Mouse (Mus musculus): ENCODE measurements around the gene Acacb. TPM values are rescaled to one million over a fixed set of nuclear protein-coding genes. Genes with fewer than 3 reads are reported as not detected.

The Acacb gene
- 2.5 TPM in 2 replicates for polyA plus RNA-seq (2016; fragmentation: Nextera tagmentation; extraction: Ambion mirVana)

DNA sequence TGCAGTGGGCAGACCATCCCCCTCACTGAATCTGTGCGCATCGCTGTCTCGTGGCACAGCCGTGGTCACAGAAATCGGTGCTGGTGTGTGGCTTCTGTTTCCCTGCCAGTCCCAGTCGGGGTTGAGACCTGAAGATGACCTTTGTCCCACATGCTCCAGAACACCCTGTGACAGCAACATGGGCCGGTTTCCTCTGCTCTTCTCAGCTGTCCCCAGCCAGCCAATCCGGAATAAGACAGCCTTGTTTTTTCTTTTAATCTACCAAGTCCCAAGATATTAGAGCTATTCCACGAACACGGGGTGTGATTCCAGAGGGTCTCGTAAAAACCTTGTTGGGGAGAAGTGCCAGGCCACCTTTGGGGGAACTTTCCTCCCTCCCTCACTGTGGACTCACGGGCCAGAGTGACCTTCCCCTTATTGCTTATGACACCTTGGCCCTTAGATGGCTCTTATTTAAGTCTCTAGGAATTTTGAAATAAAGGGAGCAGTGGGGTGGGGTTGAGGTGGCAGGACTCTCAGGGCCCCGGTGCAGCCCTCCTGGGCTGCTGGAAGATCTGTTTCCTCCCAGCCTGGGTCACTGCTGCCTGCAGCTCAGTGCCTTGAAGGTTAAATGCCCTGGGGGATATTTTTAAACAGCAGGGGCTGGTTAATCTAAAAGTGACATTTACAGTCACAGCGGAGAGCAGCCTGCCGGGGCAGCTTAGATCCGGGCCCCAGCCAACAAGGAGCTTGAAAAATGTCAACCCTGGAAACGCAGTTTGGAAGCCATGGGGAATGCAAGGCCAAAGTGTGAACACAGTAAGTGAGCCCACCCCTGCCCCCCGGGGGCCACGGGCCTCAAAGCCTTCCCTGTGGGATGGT is at the start of gene Acacb:
Acacb (plus strand) TSS at position 508 of the 861 bp plus-strand sequence.
- 56% methylated on average over 19 of the region's 19 CpGs for WGBS
- Histone ChIP-seq H3K4me1 (peaks cover 28% of the 10 kb centered on the region), H3K9me3 (no peaks in the 10 kb centered on the region), H3K36me3 (replicated peaks) (no peaks in the 10 kb centered on the region), H3K4me3 (no peak within 1 kb of the TSS), H3K27ac (no peak within 1 kb of the TSS), H3K27me3 (ENCODE audit: poor library complexity, severe bottlenecking) (no peaks in the 10 kb centered on the region)
- no peak for DNase-seq (ENCODE audit: extremely low spot score, low spot score)

- Histone ChIP-seq H3K27me3 (ENCODE audit: poor library complexity, severe bottlenecking) (no peaks in the 10 kb centered on the region), H3K4me3 (peak overlapping the region; percentile 97), H3K27ac (peak overlapping the region; percentile 91), H3K4me1 (peaks cover 21% of the 10 kb centered on the region), H3K9me3 (no peaks in the 10 kb centered on the region), H3K36me3 (replicated peaks) (peaks cover 23% of the 10 kb centered on the region)
- DNase-seq (ENCODE audit: extremely low spot score, low spot score) = peak; percentile 92
- 8% methylated on average over 37 of the region's 37 CpGs for WGBS
Measured at GRCm38 (mm10) chr5:114099709-114100389, 46.5 kb upstream of the Acacb start.

DNA sequence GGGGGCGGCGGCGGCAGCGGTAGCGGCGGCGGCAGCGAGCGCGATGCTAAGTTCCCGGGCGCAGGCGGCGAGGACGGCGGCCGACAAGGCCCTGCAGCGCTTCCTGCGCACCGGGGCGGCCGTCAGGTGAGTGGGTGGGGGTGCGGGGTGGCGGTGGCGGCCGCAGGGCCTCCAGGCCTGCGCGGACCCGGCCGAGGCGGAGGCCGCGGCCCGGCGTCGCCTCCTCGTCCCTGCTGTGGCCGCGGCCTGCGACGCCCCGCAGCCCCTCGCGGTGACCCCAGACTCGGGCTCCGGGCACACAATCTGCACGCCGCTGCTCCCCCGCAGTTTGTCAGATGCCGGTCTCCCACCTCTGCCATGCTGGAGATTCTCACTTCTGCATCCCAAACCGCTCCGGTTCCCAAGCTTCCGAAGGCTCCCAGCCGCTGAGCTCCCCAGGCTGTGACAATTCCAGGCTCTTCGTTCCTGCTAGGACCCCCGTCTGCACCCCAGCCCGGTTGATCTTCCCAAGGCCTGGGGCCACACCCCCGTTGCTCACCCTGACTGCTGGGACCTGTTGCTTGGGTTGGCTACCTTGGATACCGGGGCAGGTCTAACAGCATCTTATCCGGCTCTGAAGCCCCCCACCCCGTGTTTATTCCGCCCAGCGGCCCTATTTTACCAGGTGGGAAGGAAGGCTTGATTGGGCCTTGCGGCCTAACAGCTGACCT is 45.8 kb upstream of the Acacb start:
- H3K27ac ChIP-seq = peak overlapping the region; percentile 91
- DNase-seq (ENCODE audit: extremely low spot score, low spot score) = peak; percentile 21
- 3% methylated on average over 58 of the region's 64 CpGs for WGBS

DNA sequence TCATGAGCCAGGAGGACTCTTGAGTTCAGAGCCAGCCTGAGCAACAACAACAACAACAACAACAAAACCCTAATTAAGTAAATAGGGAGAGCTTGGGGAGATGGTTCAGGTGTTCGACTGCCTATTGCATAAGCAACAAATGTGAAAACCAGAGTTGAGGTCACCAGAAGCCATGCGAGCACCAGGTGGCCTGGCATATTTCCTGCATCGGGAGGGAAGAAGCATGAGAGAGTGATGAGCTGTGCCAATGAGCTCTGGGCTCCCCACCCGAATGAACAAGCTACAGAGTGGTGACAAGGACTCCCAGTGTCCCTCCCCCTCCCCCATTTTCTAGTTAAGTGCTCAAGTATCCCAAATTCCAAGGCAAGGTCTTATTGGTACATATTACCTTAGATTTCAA is 44.5 kb upstream of the Acacb start:
- peaks cover 43% of the 10 kb centered on the region for H3K36me3 ChIP-seq (replicated peaks)
- H3K27me3 ChIP-seq (ENCODE audit: poor library complexity, severe bottlenecking) = no peaks in the 10 kb centered on the region
- 84% methylated on average over 4 of the region's 4 CpGs for WGBS
- H3K4me3 ChIP-seq = no peak overlapping the region
- no peak for DNase-seq (ENCODE audit: extremely low spot score, low spot score)
- no peaks in the 10 kb centered on the region for H3K9me3 ChIP-seq
- no peak overlapping the region for H3K27ac ChIP-seq
- peaks cover 21% of the 10 kb centered on the region for H3K4me1 ChIP-seq

More for the DNA sequence above, 45.8 kb upstream of the Acacb start:
- Histone ChIP-seq H3K4me3 (peak overlapping the region; percentile 97), H3K4me1 (peaks cover 21% of the 10 kb centered on the region), H3K36me3 (replicated peaks) (peaks cover 30% of the 10 kb centered on the region), H3K27me3 (ENCODE audit: poor library complexity, severe bottlenecking) (no peaks in the 10 kb centered on the region), H3K9me3 (no peaks in the 10 kb centered on the region)

GRCm38 (mm10) chr5:114102807-114103206 is 43.5 kb upstream of the Acacb start:
- WGBS = 81% methylated on average over 1 of the region's 1 CpGs
- H3K27me3 ChIP-seq (ENCODE audit: poor library complexity, severe bottlenecking) = no peaks in the 10 kb centered on the region
- no peaks in the 10 kb centered on the region for H3K9me3 ChIP-seq
- H3K36me3 ChIP-seq (replicated peaks) = peaks cover 53% of the 10 kb centered on the region
- peaks cover 21% of the 10 kb centered on the region for H3K4me1 ChIP-seq
- no peak for DNase-seq (ENCODE audit: extremely low spot score, low spot score)
- no peak overlapping the region for H3K4me3 ChIP-seq
- no peak overlapping the region for H3K27ac ChIP-seq

GRCm38 (mm10) chr5:114106391-114106935 is 39.9 kb upstream of the Acacb start:
- 91% methylated on average over 16 of the region's 16 CpGs for WGBS
- H3K4me3 ChIP-seq = no peak overlapping the region
- H3K27me3 ChIP-seq (ENCODE audit: poor library complexity, severe bottlenecking) = no peaks in the 10 kb centered on the region

DNA sequence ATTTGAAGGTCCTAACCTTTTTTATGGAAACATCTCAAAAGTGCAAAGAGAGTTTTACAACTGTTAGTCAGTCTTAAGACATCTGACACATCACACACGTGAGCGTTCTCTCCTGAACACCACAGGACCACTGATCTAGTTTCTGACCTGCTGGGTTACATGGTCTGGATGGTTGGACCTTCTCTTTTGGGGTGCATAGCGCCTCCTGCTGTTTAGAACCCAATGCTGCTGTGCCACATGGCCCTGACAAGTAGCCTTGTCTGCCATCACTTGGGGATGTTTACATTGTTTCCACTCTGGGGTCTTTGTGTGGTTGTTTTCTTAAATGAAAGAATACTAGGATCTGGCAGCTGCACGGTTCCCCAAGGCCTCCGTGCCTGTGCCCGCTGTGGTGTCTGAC is 33.0 kb upstream of the Acacb start:
- H3K4me3 ChIP-seq = no peak overlapping the region
- H3K4me1 ChIP-seq = no peaks in the 10 kb centered on the region
- 88% methylated on average over 6 of the region's 6 CpGs for WGBS
- peaks cover 99% of the 10 kb centered on the region for H3K36me3 ChIP-seq (replicated peaks)
- H3K27me3 ChIP-seq (ENCODE audit: poor library complexity, severe bottlenecking) = no peaks in the 10 kb centered on the region
- DNase-seq (ENCODE audit: extremely low spot score, low spot score) = no peak
- H3K27ac ChIP-seq = no peak overlapping the region
- peaks cover 3% of the 10 kb centered on the region; the same call in 1 of the 2 replicates for H3K9me3 ChIP-seq

More at GRCm38 (mm10) chr5:114106391-114106935, 39.9 kb upstream of the Acacb start:
- Histone ChIP-seq H3K27ac (no peak overlapping the region), H3K4me1 (peaks cover under 1% of the 10 kb centered on the region), H3K36me3 (replicated peaks) (peaks cover 89% of the 10 kb centered on the region), H3K9me3 (peaks cover 3% of the 10 kb centered on the region; the same call in 1 of the 2 replicates)
- no peak for DNase-seq (ENCODE audit: extremely low spot score, low spot score)

GRCm38 (mm10) chr5:114115030-114115429 is 31.3 kb upstream of the Acacb start:
- Histone ChIP-seq H3K4me1 (no peaks in the 10 kb centered on the region), H3K36me3 (replicated peaks) (peaks cover 97% of the 10 kb centered on the region)

GRCm38 (mm10) chr5:114116586-114116985 is 29.7 kb upstream of the Acacb start:
- Histone ChIP-seq H3K27ac (no peak overlapping the region), H3K27me3 (ENCODE audit: poor library complexity, severe bottlenecking) (no peaks in the 10 kb centered on the region), H3K36me3 (replicated peaks) (peaks cover 97% of the 10 kb centered on the region), H3K4me1 (no peaks in the 10 kb centered on the region), H3K4me3 (no peak overlapping the region), H3K9me3 (no peaks in the 10 kb centered on the region)
- 93% methylated on average over 7 of the region's 7 CpGs for WGBS
- no peak for DNase-seq (ENCODE audit: extremely low spot score, low spot score)

More at GRCm38 (mm10) chr5:114115030-114115429, 31.3 kb upstream of the Acacb start:
- 81% methylated on average over 5 of the region's 5 CpGs for WGBS
- no peak for DNase-seq (ENCODE audit: extremely low spot score, low spot score)
- Histone ChIP-seq H3K9me3 (no peaks in the 10 kb centered on the region), H3K27me3 (ENCODE audit: poor library complexity, severe bottlenecking) (no peaks in the 10 kb centered on the region), H3K27ac (no peak overlapping the region), H3K4me3 (no peak overlapping the region)

DNA sequence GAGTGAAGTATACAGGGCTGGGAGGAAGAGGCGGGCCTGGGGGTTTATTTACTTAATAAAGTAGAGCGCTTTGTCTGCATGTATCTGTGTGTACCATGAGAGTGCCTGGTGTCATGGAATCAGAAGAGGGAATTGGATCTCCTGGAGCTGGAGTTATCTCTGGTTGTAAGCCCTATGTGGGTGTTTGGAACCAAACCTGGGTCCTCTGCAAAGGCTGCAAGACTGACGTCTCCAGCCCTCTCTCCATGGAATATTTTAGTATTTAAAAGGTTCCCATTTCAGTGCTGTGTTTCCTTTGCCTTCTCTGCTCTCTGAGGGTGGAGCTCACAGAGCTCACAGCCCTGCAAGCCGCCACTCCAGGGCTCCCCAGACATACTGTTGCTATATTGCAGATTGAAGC is 26.5 kb upstream of the Acacb start:
- Histone ChIP-seq H3K27me3 (ENCODE audit: poor library complexity, severe bottlenecking) (no peaks in the 10 kb centered on the region), H3K27ac (no peak overlapping the region), H3K4me3 (no peak overlapping the region), H3K4me1 (no peaks in the 10 kb centered on the region), H3K9me3 (no peaks in the 10 kb centered on the region), H3K36me3 (replicated peaks) (peaks cover 97% of the 10 kb centered on the region)
- DNase-seq (ENCODE audit: extremely low spot score, low spot score) = no peak
- WGBS = 86% methylated on average over 4 of the region's 4 CpGs

DNA sequence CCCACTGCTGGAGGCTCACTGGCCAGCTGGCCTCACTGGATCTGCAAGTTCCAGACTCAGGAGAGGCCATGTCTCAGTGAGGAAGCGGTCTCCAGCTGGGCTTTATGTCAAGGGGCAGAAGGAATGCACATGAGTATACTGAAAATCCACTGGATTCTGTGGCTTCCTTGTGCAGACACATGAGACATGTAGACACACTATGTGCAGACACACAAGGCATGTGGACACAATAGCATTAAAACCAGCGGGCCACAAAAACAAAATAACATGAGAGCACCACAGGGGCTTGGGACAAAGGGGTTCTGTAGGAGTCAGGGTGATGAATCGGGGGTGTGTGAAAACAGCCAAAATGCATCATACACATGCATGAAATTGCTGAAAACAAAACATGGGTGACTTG is 20.3 kb upstream of the Acacb start:
- Histone ChIP-seq H3K27me3 (ENCODE audit: poor library complexity, severe bottlenecking) (no peaks in the 10 kb centered on the region), H3K27ac (no peak overlapping the region), H3K4me1 (peaks cover 33% of the 10 kb centered on the region), H3K4me3 (no peak overlapping the region), H3K9me3 (no peaks in the 10 kb centered on the region), H3K36me3 (replicated peaks) (peaks cover 59% of the 10 kb centered on the region)
- WGBS = 90% methylated on average over 3 of the region's 3 CpGs
- DNase-seq (ENCODE audit: extremely low spot score, low spot score) = no peak

DNA sequence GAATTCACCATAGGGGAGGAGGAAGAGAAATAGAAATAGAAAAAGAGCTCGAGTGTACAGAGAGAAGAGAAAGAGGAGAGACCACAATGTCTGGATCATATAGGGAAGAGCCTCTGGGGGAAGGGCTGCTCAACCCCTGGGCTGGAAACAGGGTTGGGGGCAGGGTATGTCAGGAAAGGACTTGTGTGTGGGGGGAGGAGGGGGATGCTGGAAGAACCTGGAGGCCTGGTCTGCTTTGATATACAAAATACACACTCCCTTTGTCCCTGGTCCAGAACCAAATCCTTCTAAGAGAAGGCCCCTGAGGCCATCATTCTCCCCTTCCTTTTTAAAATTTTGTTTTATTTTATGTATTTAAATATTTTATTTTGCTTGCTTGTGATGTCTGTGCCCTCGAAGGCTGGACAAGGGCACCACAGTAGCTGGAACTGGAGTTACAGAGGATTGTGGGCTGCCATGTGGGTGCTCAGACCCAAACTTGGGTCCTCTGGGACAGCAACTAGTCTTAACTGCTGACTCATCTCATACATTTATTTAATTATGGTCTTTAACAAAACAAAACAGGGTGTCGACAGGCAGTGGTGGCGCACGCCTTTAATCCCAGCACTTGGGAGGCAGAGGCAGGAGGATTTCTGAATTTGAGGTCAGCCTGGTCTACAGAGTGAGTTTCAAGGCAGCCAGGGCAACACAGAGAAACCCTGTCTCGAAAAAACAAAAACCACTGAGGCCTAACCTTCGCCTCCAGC is 19.7 kb upstream of the Acacb start:
- 87% methylated on average over 7 of the region's 7 CpGs for WGBS
- peaks cover 40% of the 10 kb centered on the region for H3K4me1 ChIP-seq
- H3K4me3 ChIP-seq = peak overlapping the region; percentile 64

More for the DNA sequence above, 19.7 kb upstream of the Acacb start:
- Histone ChIP-seq H3K27ac (no peak overlapping the region), H3K27me3 (ENCODE audit: poor library complexity, severe bottlenecking) (no peaks in the 10 kb centered on the region), H3K9me3 (no peaks in the 10 kb centered on the region), H3K36me3 (replicated peaks) (peaks cover 52% of the 10 kb centered on the region)
- DNase-seq (ENCODE audit: extremely low spot score, low spot score) = no peak
